Comparison of ENCODE assay signal across 8 mouse cellular contexts in genomic region chr10:87666020-87666718, GRCm38 (mm10).
DNase-seq lines count a peak whose midpoint lies in the region; ATAC-seq and TF ChIP-seq lines count a peak whose summit lies in the region.

No protein-coding gene starts in this region.

- no peak overlapping the region for H3K4me3 ChIP-seq in embryonic facial prominence, embryonic 13.5 days
- no peak overlapping the region for H3K4me3 ChIP-seq in embryonic facial prominence, embryonic 10.5 days
- no peak overlapping the region for H3K4me3 ChIP-seq in kidney, postnatal 0 days (replicated peaks; ENCODE audit: low read depth, low read length)
- no peak overlapping the region for H3K4me3 ChIP-seq in limb, embryonic 15.5 days
- no peak overlapping the region for H3K4me3 ChIP-seq in kidney, embryonic 14.5 days (ENCODE audit: low read length)

- H3K9ac ChIP-seq in embryonic facial prominence, embryonic 13.5 days = no peak overlapping the region
- no peak overlapping the region for H3K9ac ChIP-seq in kidney, postnatal 0 days (ENCODE audit: low read depth, low read length)
- H3K9ac ChIP-seq in limb, embryonic 15.5 days = no peak overlapping the region
- no peak overlapping the region for H3K9ac ChIP-seq in kidney, embryonic 14.5 days (ENCODE audit: low read depth, low read length)

- H3K9me3 ChIP-seq in embryonic facial prominence, embryonic 13.5 days = no peaks in the 10 kb centered on the region
- H3K9me3 ChIP-seq in embryonic facial prominence, embryonic 10.5 days = no peaks in the 10 kb centered on the region
- H3K9me3 ChIP-seq in kidney, postnatal 0 days (replicated peaks; ENCODE audit: low read length) = no peaks in the 10 kb centered on the region
- no peaks in the 10 kb centered on the region for H3K9me3 ChIP-seq in limb, embryonic 15.5 days
- no peaks in the 10 kb centered on the region for H3K9me3 ChIP-seq in kidney, embryonic 14.5 days (ENCODE audit: control insufficient read depth, low read length)

- no peaks in the 10 kb centered on the region for H3K36me3 ChIP-seq in embryonic facial prominence, embryonic 13.5 days
- H3K36me3 ChIP-seq in embryonic facial prominence, embryonic 10.5 days (replicated peaks) = no peaks in the 10 kb centered on the region
- H3K36me3 ChIP-seq in kidney, postnatal 0 days (ENCODE audit: insufficient read depth, low read length) = no peaks in the 10 kb centered on the region
- H3K36me3 ChIP-seq in limb, embryonic 15.5 days = no peaks in the 10 kb centered on the region
- H3K36me3 ChIP-seq in kidney, embryonic 14.5 days (ENCODE audit: control insufficient read depth, insufficient read depth, low read length) = no peaks in the 10 kb centered on the region

- no peak for TF ChIP-seq CTCF in kidney, postnatal 0 days (IDR thresholded peaks at IDR 0.05; ENCODE audit: low read depth)
- TF ChIP-seq CTCF in brain, embryonic 14.5 days (IDR thresholded peaks at IDR 0.05; ENCODE audit: borderline replicate concordance, extremely low read depth, insufficient read depth, insufficient read length) = no peak

- no peak for ATAC-seq in embryonic facial prominence, embryonic 13.5 days (ENCODE audit: insufficient number of reproducible peaks, insufficient read depth, low FRiP score, low TSS enrichment, low read depth)
- no peak for ATAC-seq in kidney, postnatal 0 days (replicated peaks; ENCODE audit: low FRiP score, low read depth)
- ATAC-seq in limb, embryonic 15.5 days (ENCODE audit: insufficient number of reproducible peaks, low FRiP score, low TSS enrichment, low read depth) = peak; percentile 75
- ATAC-seq in inflammation-experienced regulatory T-cells, adult 6 months = no peak
- no peak for ATAC-seq in kidney, embryonic 14.5 days (ENCODE audit: low FRiP score, low TSS enrichment)

- H3K27me3 ChIP-seq in embryonic facial prominence, embryonic 13.5 days = no peaks in the 10 kb centered on the region
- no peaks in the 10 kb centered on the region for H3K27me3 ChIP-seq in embryonic facial prominence, embryonic 10.5 days (replicated peaks; ENCODE audit: low read depth, poor library complexity, severe bottlenecking)
- no peaks in the 10 kb centered on the region for H3K27me3 ChIP-seq in kidney, postnatal 0 days (ENCODE audit: insufficient read depth, low read length)
- no peaks in the 10 kb centered on the region for H3K27me3 ChIP-seq in limb, embryonic 15.5 days
- no peaks in the 10 kb centered on the region for H3K27me3 ChIP-seq in kidney, embryonic 14.5 days (ENCODE audit: control insufficient read depth, insufficient read depth, low read length)

- no peak for TF ChIP-seq POLR2A in brain, embryonic 14.5 days (IDR thresholded peaks at IDR 0.05; ENCODE audit: borderline replicate concordance, extremely low read depth, insufficient read depth, insufficient read length, poor library complexity, severe bottlenecking)

- no peak for DNase-seq in embryonic facial prominence, embryonic 10.5 days (ENCODE audit: low spot score)
- peak; percentile 17 for DNase-seq in kidney, postnatal 0 days (ENCODE audit: low spot score)
- DNase-seq in kidney, postnatal 36 days = no peak
- peak; percentile 88 for DNase-seq in brain, embryonic 14.5 days (ENCODE audit: low read depth)

- peaks cover 18% of the 10 kb centered on the region for H3K4me1 ChIP-seq in embryonic facial prominence, embryonic 13.5 days
- no peaks in the 10 kb centered on the region for H3K4me1 ChIP-seq in embryonic facial prominence, embryonic 10.5 days
- H3K4me1 ChIP-seq in kidney, postnatal 0 days (replicated peaks; ENCODE audit: insufficient read depth, low read length) = no peaks in the 10 kb centered on the region
- H3K4me1 ChIP-seq in limb, embryonic 15.5 days = peaks cover 14% of the 10 kb centered on the region
- H3K4me1 ChIP-seq in kidney, embryonic 14.5 days (ENCODE audit: control insufficient read depth, insufficient read depth, low read length) = no peaks in the 10 kb centered on the region

- 61% methylated on average over 9 of the region's 9 CpGs for WGBS in embryonic facial prominence, embryonic 13.5 days
- WGBS in embryonic facial prominence, embryonic 10.5 days = 84% methylated on average over 9 of the region's 9 CpGs
- 72% methylated on average over 9 of the region's 9 CpGs for WGBS in kidney, postnatal 0 days
- WGBS in limb, embryonic 15.5 days = 55% methylated on average over 9 of the region's 9 CpGs
- WGBS in kidney, embryonic 14.5 days = 72% methylated on average over 9 of the region's 9 CpGs

- no peak overlapping the region for H3K4me2 ChIP-seq in embryonic facial prominence, embryonic 13.5 days
- H3K4me2 ChIP-seq in kidney, postnatal 0 days (ENCODE audit: low read length) = no peak overlapping the region
- no peak overlapping the region for H3K4me2 ChIP-seq in limb, embryonic 15.5 days
- no peak overlapping the region for H3K4me2 ChIP-seq in kidney, embryonic 14.5 days (replicated peaks; ENCODE audit: low read depth, low read length)

- peak overlapping the region; percentile 68 for H3K27ac ChIP-seq in embryonic facial prominence, embryonic 13.5 days
- no peak overlapping the region for H3K27ac ChIP-seq in embryonic facial prominence, embryonic 10.5 days (replicated peaks)
- no peak overlapping the region for H3K27ac ChIP-seq in kidney, postnatal 0 days
- H3K27ac ChIP-seq in limb, embryonic 15.5 days = peak overlapping the region; percentile 65
- no peak overlapping the region for H3K27ac ChIP-seq in kidney, embryonic 14.5 days (ENCODE audit: low read depth, low read length)

Comparison
In these comparisons a context has a peak if more than half of its experiments do, and no peak if none do; other contexts are left out.
1. H3K27ac ChIP-seq: peak in embryonic facial prominence, embryonic 13.5 days (single experiment) and limb, embryonic 15.5 days (single experiment); none in embryonic facial prominence, embryonic 10.5 days (single experiment), kidney, postnatal 0 days (single experiment) and kidney, embryonic 14.5 days (single experiment).
2. DNase-seq: peak in kidney, postnatal 0 days (single experiment) and brain, embryonic 14.5 days (single experiment); none in embryonic facial prominence, embryonic 10.5 days (single experiment) and kidney, postnatal 36 days (0 of 2).